Mouse (Mus musculus) lung, adult 2 months (tissue): Measurements from ENCODE around the gene Gfod1. TPM values are rescaled to one million over a fixed set of nuclear protein-coding genes. Genes with fewer than 3 reads are reported as not detected.
A peak's percentile ranks its signal among the peaks of the same experiment; 100 is the strongest.

Experiments
- DNase-seq: peaks from one replicate; pipeline ENCODE4 v3.0.0; 2022
- H3K4me1 ChIP-seq: fragments of 200-500 bp; 2 replicates; pipeline ENCODE4 v1.6.1; 2011; ENCODE audit warnings: low read length; ENCODE audit not compliant: control insufficient read depth, insufficient read depth
- H3K4me3 ChIP-seq: fragments of 200-500 bp; replicated peaks from 2 replicates; pipeline ENCODE3; 2011; ENCODE audit warnings: low read depth, mild to moderate bottlenecking, control low read depth, low read length; ENCODE audit errors: extremely low read depth
- CTCF ChIP-seq: fragments of 200-500 bp; IDR thresholded peaks from 2 replicates; pipeline ENCODE4 v1.5.1; 2011; ENCODE audit warnings: mild to moderate bottlenecking, low read length, control low read depth; ENCODE audit not compliant: insufficient read depth
- POLR2A ChIP-seq: fragments of 200-500 bp; IDR thresholded peaks from 2 replicates; pipeline ENCODE4 v1.6.1; 2011; ENCODE audit warnings: low read depth, mild to moderate bottlenecking, control low read depth, low read length, borderline replicate concordance; ENCODE audit errors: extremely low read depth
- WGBS: fragments of 180-500 bp; shearing (Covaris S2); methylation state at CpG from one replicate; pipeline ENCODE4 v1.1.7; 2018; 5-methylcytosine and 5-hydroxymethylcytosine counted together
- polyA plus RNA-seq: library from polyadenylated mRNA; depleted of rRNA; stranded (reverse); fragments of >200 nt; gene quantifications from 2 replicates; pipeline ENCODE4 v1.2.3, GENCODE M21; 2012

The Gfod1 gene
- polyA plus RNA-seq, 1 experiment, result 12.9 TPM

DNA sequence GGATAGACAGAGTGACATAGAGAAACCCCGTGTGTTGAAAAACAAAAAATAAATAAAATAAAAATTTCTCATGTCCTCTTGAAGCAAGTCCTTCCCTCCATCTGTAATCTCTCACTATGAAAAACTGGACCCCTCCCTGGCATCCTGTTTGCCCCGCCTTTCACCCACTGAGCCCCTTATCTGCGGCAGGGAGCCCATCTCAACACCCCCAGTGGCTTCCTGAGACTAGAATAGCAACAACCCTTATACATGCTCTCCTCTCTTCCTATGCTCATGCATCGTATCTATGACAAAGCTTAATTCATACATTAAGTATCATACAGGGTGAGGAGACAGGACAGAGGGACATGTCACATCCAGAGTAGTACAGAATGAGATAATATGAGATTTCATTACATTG lies 68.0 kb downstream of the Gfod1 start:
- TF ChIP-seq POLR2A (no peak), CTCF (no peak)
- WGBS, result 29% methylated on average over 4 of the region's 4 CpGs
- DNase-seq, result no peak
- Histone ChIP-seq H3K4me3 (no peak overlapping the region), H3K4me1 (peaks cover 37% of the 10 kb centered on the region)

- H3K4me1 ChIP-seq, result peaks cover 37% of the 10 kb centered on the region
- TF ChIP-seq POLR2A, result no peak
- H3K4me3 ChIP-seq, result no peak overlapping the region
- WGBS, result 51% methylated on average over 3 of the region's 3 CpGs
- DNase-seq, result no peak
Measured at GRCm38 (mm10) chr13:43235586-43235910, 68.4 kb downstream of the Gfod1 start.

- no peak for DNase-seq
- no peak for TF ChIP-seq CTCF
- no peak for TF ChIP-seq POLR2A
- WGBS, result 60% methylated on average over 9 of the region's 9 CpGs
- Histone ChIP-seq H3K4me1 (peaks cover 38% of the 10 kb centered on the region), H3K4me3 (no peak overlapping the region)
Measured at GRCm38 (mm10) chr13:43234869-43235585, 68.9 kb downstream of the Gfod1 start.

DNA sequence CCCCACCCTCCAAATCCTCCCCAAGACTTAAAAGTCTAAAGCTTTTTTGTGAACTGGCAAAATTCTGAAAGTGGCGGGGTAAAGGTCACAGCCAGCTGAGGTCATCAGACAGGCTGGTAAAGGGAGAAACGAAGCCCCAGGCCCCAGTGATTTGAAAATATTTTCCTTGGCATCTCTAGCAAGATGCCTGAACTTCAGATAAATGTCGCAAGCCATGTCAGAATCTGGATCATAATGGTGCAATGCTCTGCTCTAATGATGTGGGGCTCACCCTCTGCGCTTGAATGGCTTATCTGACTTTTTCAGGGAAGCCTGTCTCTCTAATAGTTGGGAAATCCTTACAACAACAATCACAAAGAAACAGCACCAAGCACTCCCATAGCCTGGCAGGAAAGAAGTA lies 70.6 kb downstream of the Gfod1 start:
- Histone ChIP-seq H3K4me1 (peaks cover 31% of the 10 kb centered on the region), H3K4me3 (no peak overlapping the region)
- no peak for TF ChIP-seq CTCF
- WGBS, result 69% methylated on average over 4 of the region's 4 CpGs
- no peak for DNase-seq

DNA sequence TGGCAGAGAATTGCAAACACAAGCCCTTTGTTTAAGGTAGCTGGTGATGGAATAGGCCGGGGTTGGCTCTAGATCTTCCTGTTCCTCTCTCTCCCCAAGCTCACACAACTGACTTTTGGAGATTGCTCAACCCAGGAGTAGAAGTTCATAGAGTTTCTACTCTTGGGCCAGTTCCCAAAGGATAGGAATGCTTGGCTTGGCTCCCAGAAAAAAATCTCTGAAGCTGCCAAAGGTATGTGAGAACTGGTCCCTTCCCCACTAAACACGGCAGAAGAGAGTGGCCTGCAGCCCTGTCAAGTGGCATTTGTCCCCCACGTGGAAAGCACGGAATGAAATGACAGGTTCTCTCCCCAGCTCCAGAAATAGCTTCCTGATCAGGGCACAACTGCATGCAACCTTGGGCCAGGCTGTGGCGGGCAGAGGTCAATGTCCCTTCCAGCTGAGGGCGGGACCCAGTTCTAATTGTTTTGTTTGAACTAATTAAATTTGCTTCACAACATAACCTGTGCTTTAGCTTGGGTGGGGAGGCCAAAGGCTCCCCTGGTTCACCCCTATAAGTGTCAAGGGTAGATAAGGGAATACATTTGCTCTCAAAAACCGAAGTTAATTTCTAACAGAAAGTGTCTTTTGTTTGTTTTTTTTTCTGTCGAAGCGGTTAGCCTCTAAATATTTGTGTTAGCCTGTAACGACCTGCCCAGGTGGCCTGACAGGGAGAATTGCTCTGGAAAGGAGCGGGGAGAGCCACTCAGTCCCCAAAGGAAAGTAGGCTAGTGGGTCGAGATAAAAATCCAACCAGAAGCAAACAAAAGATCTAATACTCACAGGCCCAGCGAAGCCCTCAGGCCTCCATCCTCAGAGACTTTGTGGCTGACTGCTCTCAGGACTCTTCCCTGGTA lies 71.8 kb downstream of the Gfod1 start:
- peak; percentile 77 for DNase-seq
- WGBS, result 19% methylated on average over 13 of the region's 13 CpGs
- TF ChIP-seq POLR2A, result no peak
- no peak for TF ChIP-seq CTCF
- Histone ChIP-seq H3K4me3 (no peak overlapping the region), H3K4me1 (peaks cover 28% of the 10 kb centered on the region)

GRCm38 (mm10) chr13:43230842-43231241 lies 73.1 kb downstream of the Gfod1 start:
- peaks cover 25% of the 10 kb centered on the region for H3K4me1 ChIP-seq
- TF ChIP-seq POLR2A (no peak), CTCF (no peak)
- 28% methylated on average over 4 of the region's 4 CpGs for WGBS
- no peak for DNase-seq
- H3K4me3 ChIP-seq, result no peak overlapping the region

GRCm38 (mm10) chr13:43230238-43230637 lies 73.7 kb downstream of the Gfod1 start:
- WGBS, result 67% methylated on average over 6 of the region's 6 CpGs
- Histone ChIP-seq H3K4me1 (peaks cover 21% of the 10 kb centered on the region), H3K4me3 (no peak overlapping the region)
- no peak for DNase-seq
- TF ChIP-seq POLR2A, result no peak
- no peak for TF ChIP-seq CTCF

GRCm38 (mm10) chr13:43229767-43230166 lies 74.2 kb downstream of the Gfod1 start:
- DNase-seq, result no peak
- TF ChIP-seq CTCF (no peak), POLR2A (no peak)
- Histone ChIP-seq H3K4me1 (peaks cover 21% of the 10 kb centered on the region), H3K4me3 (no peak overlapping the region)
- 83% methylated on average over 3 of the region's 3 CpGs for WGBS

- 47% methylated on average over 6 of the region's 6 CpGs for WGBS
- TF ChIP-seq CTCF (no peak), POLR2A (no peak)
- no peak for DNase-seq
- Histone ChIP-seq H3K4me1 (peaks cover 21% of the 10 kb centered on the region), H3K4me3 (no peak overlapping the region)
Measured at GRCm38 (mm10) chr13:43228141-43228540, 75.8 kb downstream of the Gfod1 start.

DNA sequence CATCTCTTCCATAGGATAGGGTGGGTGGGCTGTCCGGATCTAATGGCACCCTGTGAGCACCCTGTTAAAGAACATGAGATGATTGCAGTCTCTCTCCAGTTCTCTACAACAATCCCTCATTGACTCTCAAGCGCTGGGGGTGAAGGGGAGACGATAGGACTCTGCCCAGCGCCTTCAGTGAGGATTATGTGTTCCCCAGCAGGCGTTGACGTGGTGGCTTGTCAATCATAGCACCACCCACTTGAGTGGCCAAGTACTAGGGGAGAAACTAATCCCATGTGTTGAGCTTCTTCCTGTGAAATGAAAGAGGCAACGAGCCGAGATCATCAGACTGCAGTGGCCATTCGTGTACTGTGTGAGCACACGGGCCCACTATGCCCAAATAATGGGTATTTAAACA lies 77.9 kb downstream of the Gfod1 start:
- 80% methylated on average over 10 of the region's 10 CpGs for WGBS

More for the DNA sequence above, 77.9 kb downstream of the Gfod1 start:
- TF ChIP-seq CTCF, result no peak
- no peak for TF ChIP-seq POLR2A
- H3K4me3 ChIP-seq, result no peak overlapping the region
- no peak for DNase-seq
- peaks cover 5% of the 10 kb centered on the region for H3K4me1 ChIP-seq
